Mouse (Mus musculus) natural killer cell, adult 2 months (primary cell): ENCODE measurements around the gene Nup98.

Experiments
- DNase-seq, 2 experiments: peaks; one replicate each; pipeline ENCODE4 v3.0.0; 2022; ENCODE audit warnings: low spot score in 2 of 2

Gene Nup98

DNA sequence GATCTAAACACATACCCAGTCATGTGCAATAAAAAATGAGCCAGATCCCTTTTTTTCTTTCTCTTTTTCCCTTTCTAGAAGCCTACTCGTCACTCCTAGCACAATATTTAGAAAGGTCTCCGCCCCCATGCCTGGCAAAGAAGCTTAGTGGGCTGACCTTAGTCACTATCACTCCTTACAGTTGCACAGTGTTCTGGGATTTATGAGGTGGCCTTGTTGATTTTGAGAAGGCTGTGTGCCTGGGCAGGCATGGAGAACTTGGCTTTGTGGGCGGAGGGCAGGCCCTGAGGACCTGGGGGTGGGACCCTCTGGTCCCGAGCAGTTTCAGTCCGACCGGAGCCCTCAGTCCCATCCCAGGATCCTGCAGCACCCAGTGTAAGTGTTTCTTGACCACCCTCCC is 19.8 kb upstream of the Nup98 start:
- no peak for DNase-seq

DNA sequence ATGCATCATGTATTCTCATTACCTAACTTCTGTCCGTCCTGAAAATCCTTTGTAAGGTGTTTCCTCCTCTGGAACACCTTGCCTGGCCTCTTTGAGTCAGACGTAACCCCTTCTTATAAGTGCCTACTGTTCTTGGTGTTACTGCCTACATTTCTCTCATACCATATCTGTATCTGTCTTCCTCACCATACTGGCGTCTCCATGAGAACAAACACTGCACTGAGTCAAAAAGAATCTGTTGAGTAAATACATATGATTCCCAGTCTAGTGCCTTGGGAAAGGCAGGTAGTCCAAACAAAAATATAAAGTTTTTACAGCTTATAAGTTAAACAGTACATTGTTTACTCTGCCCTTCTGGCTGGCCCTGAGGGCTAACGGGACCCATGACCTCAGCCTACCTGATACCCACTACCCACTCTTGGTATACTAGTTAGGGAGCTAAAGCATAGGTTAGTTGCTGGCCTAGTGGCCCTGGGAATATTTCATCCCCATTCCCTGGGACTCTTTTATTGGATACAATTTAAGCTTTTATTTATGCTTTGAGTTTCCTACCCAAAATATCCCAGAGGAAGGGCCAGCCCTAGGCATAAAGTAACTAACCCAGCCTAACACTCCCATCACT is 18.2 kb upstream of the Nup98 start:
- DNase-seq: no peak

DNA sequence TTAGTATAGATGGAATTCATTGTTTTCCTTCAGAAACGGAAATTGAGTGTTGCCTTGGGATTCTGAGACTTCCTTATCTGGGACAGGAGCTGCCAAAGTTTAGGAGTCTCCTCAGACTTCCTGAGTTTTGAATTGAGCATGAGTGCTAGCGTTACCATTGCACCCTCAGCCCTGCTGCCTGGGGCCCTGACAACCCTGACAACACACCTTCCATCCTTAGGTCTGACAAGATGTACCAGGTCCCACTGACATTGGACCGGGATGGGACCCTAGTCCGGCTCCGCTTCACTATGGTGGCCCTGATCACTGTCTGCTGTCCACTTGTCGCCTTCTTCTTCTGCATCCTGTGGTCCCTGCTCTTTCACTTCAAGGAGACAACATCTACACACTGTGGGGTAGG is 16.1 kb upstream of the Nup98 start:
- no peak for DNase-seq

DNA sequence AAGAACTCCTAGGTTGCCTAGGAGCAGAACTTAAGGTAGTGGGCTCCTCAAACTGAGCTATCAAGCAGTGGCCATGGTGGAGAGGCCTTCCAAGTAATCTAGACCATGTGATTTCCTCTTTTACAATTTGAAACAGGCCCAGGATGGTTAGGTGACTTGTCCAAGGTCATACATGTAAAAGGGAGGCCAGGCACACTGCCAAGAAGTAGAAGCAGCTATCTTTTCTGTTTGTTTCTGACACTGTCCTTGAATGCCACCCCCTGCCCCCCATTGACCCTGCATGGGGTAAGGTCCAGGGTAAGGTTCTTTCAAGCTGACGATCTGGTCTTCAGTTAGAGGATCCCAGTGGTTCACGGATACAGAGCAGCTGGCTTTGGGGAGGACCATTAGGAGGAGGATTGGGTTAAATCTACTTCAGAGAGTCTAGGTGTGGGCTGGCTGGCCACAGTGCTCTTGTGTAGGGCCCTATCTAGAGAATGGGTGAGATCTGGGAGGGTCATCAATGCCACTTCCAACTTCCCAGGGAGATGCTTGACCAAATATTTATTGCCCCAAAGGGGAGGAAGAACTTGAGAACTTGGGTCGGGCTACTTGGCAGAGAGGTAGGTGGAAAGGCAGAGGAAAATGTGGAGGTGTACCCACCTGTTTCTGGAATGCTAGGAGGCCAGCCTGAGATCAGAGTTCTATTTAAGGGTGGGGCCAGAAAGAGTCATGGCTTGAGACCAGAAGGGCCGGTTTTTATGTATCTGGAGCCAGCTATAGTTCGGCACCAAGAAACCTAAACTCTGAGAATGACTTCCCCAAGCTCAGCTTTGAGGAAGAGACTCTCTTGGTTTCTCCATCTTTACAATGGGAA is 14.1 kb upstream of the Nup98 start:
- DNase-seq: no peak

DNA sequence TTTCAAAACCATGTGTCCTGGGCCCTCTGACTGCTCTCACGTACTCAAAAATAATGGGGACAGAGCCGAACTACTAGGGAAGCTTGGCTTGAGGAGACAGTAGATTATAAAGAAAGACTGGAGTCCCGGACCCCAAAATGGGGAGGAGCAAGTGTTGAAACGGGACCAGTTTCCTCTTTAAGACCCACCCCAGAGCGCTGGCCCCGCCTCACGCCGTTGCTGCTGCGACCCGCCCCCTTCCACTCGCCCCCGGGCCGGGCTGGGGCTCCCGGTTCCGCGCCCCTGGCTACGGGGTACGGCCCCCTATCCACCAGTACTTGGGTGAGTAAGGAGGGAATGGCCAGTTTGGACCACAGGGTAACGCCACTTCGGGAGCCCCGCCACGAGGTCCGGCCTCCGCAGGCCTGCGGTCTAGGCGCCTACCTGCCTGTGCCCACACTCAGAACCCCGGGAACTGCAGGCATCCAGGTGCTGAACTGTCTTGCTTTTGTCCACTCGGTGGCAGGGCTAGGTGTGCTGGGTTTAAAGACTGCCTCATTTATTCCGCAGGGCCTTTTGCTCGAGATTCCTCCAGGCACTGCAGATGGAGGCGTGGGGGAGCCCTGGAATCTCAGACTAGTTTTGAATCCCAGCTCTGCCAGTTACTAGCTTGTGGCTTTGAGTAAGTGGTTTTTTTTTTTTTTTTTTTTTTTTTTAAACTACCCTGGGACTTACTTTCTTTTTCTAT is 13.0 kb upstream of the Nup98 start:
- peak in 1 of 2 experiments; percentile 35 for DNase-seq

DNA sequence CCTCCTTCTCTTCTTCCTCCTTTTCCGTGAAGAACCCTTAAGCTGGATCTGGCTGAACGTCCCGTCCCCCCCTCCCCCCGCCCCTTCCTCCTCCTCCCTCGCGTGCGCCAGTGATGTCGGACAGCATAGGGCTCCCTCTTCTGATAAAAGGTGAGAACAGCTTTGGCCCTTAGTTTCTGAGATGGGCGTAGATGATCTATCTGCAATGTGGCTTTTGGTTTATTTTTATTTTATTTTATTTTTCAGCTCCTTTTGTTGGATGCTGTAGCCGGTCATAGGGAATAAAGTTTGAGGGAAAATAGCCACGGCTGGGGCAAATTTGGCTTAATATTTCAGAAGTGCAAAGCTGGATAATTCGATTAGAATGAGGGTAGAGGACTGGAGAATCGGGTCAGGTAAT is 12.4 kb upstream of the Nup98 start:
- peak; percentile 39 to 41 for DNase-seq

DNA sequence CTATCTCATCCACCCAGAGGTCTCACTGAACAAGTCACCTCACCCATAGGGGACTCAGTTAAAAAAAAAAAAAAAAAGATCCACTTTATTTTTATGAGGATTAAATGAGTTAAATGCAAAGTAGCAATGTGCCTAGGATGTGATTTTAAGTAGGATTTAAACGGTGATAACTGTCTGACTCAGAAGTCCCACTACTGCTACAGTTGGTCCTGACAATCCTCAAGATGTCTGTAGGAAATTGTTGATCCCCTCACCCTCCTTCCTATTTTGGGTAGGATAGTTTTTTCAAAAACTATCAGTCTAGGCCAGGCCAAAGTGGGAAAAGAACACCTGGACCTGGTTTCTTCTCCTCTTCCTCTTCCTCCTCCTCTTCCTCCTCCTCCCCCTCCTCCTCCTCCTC is 11.9 kb upstream of the Nup98 start:
- no peak for DNase-seq

DNA sequence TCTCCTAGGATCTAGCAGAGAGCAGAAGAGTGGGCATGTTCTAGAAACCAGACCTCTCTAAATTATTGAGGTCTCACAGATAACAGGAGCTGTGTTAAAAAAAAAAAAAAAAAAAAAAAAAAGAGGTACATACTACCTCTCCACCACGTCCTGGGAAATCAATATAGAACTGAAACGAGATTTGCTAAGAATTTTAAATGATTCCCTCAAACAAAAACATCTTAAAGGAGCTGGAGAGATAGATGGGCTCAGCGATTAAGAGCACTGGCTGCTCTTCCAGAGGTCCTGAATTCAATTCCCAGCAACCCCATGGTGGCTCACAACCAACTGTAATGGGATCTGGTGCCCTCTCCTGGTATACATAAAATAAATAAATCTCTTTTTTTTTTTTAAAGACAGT is 1.1 kb upstream of the Nup98 start:
- DNase-seq: no peak

DNA sequence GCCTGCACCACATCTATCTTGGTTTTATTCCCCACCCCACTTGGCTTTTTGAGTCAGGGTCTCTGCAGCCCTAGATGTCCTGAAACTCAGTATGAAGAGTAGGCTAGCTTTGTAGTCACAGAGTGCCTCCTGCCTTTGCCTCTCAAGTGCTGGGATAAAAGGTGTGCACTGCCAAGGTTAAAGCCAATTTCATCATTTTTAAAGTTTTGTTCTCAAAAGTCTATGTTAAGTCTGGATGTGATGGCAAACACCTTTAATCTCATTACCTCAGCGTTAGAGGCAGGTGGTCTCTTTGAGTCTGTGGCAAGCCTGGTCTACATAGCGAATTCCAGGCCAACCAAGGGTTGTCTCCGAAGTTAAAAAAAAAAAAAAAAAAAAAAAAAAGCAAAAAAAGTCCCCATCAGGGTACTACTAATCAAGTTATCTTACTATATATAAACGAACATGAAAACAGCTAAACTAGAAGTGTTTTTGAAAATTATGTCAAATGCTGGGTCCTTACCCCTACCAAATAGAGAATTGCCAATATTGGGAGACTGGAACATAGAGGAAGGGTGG is 1.1 kb downstream of the Nup98 start:
- DNase-seq: no peak

DNA sequence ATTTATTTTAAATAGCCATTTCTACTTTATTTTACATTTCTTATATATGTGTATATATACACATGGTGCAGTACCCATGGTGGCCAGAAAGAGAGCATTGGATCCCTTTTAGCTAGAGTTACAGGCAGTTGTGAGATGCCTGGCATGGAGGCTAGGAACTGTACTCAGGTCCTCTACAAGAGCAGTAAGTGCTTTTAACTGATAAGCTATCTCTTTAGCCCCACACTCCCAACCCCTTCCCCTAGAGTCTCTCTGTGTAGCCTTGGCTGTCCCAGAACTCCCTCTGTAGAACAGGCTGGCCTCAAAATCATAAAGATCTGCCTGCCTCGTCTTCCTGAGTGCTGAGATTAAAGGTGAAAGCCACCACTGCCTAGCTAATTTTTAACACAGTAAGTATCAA is 4.3 kb downstream of the Nup98 start:
- DNase-seq: no peak

DNA sequence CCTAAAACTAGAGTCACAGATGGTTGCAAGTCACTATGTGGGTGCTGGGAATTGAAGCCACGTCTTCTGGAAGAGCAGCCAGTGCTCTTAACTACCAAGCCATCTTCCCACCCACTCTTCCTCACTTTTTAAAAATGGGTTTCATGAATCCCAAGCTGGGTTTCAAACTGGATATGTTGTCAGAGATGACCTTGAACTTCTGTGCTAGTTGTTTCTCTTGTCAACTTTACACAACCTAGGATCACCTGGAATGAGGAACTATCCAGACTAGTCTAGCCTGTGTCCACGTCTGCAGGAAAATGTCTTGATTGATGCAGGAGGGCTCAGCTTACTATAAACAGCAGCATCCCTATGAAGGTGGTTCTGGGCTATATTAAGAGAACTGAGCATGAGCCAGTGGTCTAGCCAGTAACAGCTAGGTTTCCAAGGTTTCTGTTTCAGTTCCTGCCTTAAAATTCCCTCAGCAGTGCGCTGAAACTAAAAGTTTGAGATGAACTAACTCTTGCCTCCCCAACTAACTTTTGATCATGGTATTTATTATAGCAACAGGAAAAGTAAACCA is 5.6 kb downstream of the Nup98 start:
- no peak for DNase-seq

DNA sequence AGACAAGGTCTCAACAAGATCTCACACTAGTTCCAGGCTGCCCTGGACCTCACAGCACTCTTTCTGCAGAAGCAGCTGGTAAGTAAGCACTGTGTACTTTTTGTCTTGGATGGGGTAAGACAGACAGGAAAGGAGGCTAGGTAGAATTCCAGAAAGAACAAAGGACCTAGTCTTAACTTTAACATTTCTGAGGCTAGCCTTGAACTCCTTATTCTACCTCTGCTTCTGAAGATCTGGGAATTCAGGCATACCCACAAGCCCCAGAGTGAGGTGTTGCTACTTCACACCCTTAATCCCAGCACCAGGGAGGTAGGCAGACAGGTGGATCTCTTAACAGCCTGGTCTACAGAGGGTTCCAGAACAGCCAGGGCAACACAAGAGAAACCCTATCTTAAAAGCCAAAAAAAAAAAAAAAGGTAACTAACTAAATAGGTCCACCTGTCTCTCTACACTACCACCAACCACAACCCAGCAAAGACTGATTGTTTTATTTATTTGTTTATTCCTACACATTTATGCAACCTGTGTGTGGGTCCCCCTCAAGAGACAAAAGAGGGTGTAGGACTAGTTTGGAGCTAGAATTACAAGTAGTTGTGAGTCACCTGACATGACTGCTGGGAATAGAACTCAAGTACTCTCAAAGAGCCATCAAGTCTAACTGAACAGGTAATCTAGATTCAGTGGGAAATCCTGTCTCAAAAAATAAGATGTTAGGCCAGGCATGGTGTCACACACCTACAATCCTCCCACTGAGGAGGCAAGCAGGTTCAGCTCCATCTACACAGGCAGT is 8.8 kb downstream of the Nup98 start:
- no peak for DNase-seq

DNA sequence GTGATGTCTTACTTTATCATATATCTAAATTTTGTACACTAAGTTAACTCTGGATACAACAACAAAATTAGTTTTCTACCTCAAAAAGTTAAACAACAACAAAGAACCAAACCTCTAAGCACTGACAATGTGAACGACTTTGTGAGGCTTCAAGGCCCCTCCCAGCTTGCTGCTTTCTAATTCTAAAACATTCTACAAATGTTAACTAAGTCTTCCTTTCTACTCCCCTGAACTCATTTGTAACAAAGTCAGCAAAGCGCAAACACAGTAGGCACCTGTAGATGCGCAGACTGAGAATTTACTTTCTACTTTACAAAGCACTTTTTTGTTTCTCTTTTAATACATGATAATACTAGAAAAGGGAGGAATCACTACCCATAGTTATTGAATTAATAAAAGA is 9.4 kb downstream of the Nup98 start:
- DNase-seq: no peak

DNA sequence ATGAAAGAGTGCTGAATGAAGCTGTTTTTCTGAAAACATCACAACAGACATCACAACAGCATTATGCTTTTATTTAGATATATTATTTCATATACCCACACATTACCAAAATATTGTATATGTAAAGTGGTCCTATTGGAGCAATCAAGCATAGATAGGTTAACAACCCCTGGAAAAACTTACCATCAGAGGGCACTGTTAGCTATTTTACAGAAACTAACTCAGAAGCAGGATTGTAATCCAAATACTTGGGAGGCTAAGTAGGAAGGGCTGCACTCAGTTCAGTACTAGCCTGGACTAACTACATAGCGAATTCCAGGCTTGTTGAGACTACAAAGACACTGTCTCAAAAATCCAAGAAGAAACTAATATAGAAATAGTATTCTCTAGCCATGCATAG is 17.6 kb downstream of the Nup98 start:
- DNase-seq: no peak

DNA sequence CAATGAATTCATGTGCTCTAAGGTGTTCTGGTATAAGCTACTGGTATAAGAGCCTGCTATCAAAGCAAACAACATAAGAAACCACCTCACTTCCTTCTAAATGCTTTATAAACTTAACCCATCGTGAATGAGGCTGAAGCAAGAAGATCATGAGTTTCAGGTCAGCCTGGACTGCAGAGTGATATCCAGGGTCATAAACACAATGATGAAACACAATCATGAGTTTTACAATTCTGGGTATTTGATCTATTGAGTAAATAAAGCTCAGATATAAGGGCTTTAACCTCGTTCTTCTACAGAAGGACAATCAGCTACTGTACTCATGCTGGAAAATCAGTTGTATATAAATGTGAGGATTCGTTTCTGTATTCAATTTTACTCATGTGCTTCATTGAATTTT is 26.1 kb downstream of the Nup98 start:
- no peak for DNase-seq

DNA sequence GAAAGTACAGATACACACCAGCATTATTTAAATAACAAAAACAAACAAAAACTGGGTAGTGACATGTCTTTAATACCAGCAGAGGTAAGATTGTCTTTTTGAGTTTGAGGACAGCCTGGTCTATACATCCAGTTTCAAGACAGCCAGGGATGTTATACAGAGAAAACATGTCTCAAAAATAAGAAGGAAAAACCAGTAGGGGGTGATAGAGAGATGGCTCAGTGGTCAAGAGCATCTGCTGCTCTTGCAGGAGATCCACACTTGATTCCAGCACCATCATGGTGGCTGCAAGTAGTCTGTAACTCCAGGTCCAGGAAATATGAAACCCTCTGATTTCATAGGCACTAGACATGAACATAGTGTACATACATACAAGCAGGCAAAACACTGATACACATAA is 39.7 kb downstream of the Nup98 start:
- no peak for DNase-seq

DNA sequence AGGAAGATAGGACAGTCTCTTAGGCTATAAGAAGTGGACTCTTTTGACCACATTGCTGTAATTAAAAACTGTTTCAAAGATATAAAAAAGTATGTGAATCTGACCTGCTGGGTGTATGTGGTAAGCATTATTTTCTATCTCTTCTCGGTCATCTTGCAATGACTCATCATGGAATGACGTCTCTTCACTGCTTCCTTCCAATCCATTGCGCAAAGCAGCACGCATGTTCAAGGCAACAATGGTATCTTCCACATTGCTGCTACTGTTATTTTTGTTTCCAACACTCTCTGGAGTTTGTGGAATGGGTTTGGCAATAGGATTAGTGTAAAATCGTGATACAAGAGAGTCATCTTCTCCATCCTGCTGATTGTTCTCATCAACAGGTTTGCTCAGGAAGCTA is 56.3 kb downstream of the Nup98 start:
- no peak for DNase-seq

DNA sequence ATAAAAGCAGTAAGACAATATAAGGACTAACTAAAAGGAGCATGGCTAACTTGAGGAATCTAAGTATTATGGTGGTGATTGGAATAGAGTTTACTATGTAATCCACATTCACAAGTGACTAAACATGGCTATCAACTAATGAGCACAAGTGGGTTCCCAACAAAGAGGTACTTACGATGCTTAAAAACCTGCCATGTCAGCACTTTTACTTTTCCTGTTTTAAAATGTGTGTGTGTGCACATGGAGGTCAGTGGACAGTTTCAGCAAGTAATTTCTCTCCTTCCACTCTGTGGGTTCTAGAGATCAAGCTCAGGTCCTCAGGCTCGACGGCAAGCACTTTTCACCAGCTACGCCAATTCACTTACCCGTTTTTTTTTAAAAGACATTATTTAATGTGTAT is 72.1 kb downstream of the Nup98 start:
- DNase-seq: no peak

DNA sequence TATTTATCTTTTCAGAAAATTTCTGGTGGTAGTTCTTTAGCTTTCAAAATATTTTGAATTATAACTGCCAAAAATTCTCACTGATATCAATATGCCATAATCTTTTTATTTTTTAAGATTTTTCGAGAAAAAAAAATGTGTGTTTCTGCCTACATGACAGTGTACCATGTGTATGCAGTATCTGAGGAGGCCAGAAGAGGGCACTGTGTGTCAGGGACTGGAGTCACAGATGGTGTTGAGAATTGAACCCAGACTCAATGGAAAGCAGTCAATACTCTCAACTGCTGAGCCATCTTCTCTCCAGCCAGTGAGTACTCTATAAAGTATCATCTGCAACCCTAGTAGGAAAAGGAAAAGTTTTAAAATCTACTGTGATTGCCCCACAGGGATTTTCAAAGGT is 72.5 kb downstream of the Nup98 start:
- DNase-seq: peak; percentile 16 to 22

DNA sequence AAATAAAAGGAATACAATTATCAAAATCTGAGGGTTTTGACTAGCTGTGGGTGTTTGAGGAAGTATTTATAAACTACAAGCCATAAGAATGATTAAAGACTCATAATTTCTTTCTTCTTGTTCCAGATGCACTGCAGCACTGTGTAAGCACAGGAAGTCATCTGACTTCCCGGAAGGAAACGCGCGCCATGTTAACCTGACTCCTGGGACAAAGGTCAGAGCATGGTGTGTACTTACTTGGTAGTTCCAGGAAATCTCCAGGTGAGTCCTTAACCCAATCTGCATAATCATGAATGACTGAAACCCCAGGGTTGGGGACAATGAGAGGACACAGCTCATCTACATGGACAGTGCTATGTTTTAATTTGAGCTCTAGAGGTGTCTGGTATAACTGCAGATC is 77.6 kb downstream of the Nup98 start:
- no peak for DNase-seq

DNA sequence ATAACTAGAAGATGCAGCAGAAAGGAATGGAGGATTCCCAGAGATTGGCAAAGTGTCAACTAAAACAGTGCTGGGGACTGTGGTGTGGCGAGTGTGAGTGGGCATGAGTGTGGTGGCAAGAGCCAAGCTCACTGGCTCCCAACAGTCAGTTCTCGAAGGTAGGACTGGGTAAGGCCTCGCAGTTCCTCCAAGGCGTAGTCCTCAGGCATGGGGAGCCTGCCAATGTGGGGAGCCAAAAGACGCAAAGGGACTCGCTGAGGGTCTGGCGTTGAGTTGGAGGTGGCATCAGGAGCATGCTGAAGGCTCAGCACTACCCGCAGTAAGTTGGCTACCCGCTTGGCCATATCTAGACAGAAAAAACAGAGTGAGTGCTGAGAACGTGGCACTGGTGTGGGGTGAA is 89.7 kb downstream of the Nup98 start:
- DNase-seq: no peak

DNA sequence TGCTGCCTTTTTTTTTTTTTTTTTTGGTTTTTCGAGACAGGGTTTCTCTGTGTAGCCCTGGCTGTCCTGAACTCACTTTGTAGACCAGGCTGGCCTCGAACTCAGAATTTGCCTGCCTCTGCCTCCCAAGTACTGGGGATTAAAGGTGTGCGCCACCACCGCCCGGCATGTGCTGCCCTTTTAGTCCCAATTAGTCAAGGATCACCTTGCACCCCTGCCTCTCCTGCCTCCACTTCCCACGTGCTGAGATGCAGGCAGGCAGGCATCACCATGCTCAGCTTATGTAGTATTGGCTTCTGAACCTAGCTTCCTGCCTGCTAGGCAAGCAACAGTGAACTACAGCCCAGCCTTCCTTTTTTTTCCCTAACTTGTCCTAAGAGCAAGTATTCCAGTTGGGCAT is 92.6 kb downstream of the Nup98 start:
- DNase-seq: no peak
